Mouse (Mus musculus) neural tube, embryonic 14.5 days (tissue): ENCODE measurements around the gene Tra2a. TPM values are rescaled to one million over a fixed set of nuclear protein-coding genes. Genes with fewer than 3 reads are reported as not detected.

Experiments used
- ATAC-seq: fragments of 200-750 bp; cut with Nextera tagmentation; 2 replicates; pipeline ENCODE4 v1.8.0; 2017; ENCODE audit warnings: low read depth, mild to moderate bottlenecking, moderate TSS enrichment, moderate library complexity
- H3K27ac ChIP-seq: fragments of 300-500 bp; sonication (generic); 2 replicates; pipeline ENCODE4 v1.5.1; 2014; ENCODE audit warnings: low read depth, mild to moderate bottlenecking, control low read depth, low read length, moderate library complexity, mixed read lengths
- H3K27me3 ChIP-seq: fragments of 300-500 bp; sonication (generic); 2 replicates; pipeline ENCODE4 v1.6.1; 2014; ENCODE audit warnings: low read length; ENCODE audit not compliant: control insufficient read depth, insufficient read depth
- H3K36me3 ChIP-seq: fragments of 300-500 bp; sonication (generic); 2 replicates; pipeline ENCODE4 v1.6.1; 2014; ENCODE audit warnings: low read length, mixed read lengths; ENCODE audit not compliant: control insufficient read depth, insufficient read depth
- H3K4me1 ChIP-seq: fragments of 300-500 bp; sonication (generic); 2 replicates; pipeline ENCODE4 v1.6.1; 2014; ENCODE audit warnings: low read length; ENCODE audit not compliant: control insufficient read depth, insufficient read depth
- H3K4me2 ChIP-seq: fragments of 300-500 bp; sonication (generic); 2 replicates; pipeline ENCODE4 v1.6.1; 2014; ENCODE audit warnings: mild to moderate bottlenecking, low read depth, low read length, control low read depth
- H3K4me3 ChIP-seq: fragments of 300-500 bp; sonication (generic); 2 replicates; pipeline ENCODE4 v1.5.1; 2014; ENCODE audit warnings: low read depth, low read length, control low read depth, mixed read lengths
- H3K9ac ChIP-seq: fragments of 300-500 bp; sonication (generic); replicated peaks from 2 replicates; pipeline ENCODE4 v1.6.1; 2014; ENCODE audit warnings: low read depth, mild to moderate bottlenecking, control low read depth, low read length, mixed read lengths
- H3K9me3 ChIP-seq: fragments of 300-500 bp; sonication (generic); 2 replicates; pipeline ENCODE4 v1.6.1; 2016; ENCODE audit warnings: low read length; ENCODE audit not compliant: control insufficient read depth
- WGBS: fragments of 180-500 bp; shearing (Covaris S2); extraction: QIAGEN DNeasy Blood & Tissue Kit; methylation state at CpG from one replicate; pipeline ENCODE4 v1.1.7; 2014; 5-methylcytosine and 5-hydroxymethylcytosine counted together
- polyA plus RNA-seq: library from polyadenylated mRNA; unstranded; fragments of >200 nt; fragmentation: Nextera tagmentation; extraction: Ambion mirVana; gene quantifications from 2 replicates; pipeline ENCODE4 v1.2.1, GENCODE M21; 2014

Gene Tra2a
- 50.6 and 64.2 TPM in 2 replicates for polyA plus RNA-seq

GRCm38 (mm10) chr6:49263847-49264243 lies at the start of gene Tra2a:
Gene Tra2a (minus strand): TSS chr6:49264033.
- peak within 1 kb of the TSS; percentile 73 for H3K4me2 ChIP-seq
- peak; percentile 96 for ATAC-seq
- peaks cover 25% of the 10 kb centered on the region for H3K4me1 ChIP-seq
- H3K27me3 ChIP-seq = no peaks in the 10 kb centered on the region
- WGBS = under 1% methylated on average over 39 of the region's 39 CpGs
- peak within 1 kb of the TSS; percentile 97 for H3K4me3 ChIP-seq
- no peaks in the 10 kb centered on the region for H3K9me3 ChIP-seq
- H3K27ac ChIP-seq = peak within 1 kb of the TSS; percentile 99
- H3K36me3 ChIP-seq = no peaks in the 10 kb centered on the region
- H3K9ac ChIP-seq = peak within 1 kb of the TSS; percentile 99

GRCm38 (mm10) chr6:49298286-49298685 lies 34.5 kb upstream of the Tra2a start:
- Histone ChIP-seq H3K4me1 (no peaks in the 10 kb centered on the region), H3K4me3 (no peak overlapping the region), H3K27me3 (no peaks in the 10 kb centered on the region), H3K9me3 (no peaks in the 10 kb centered on the region), H3K36me3 (no peaks in the 10 kb centered on the region), H3K4me2 (no peak overlapping the region), H3K9ac (no peak overlapping the region), H3K27ac (no peak overlapping the region)
- ATAC-seq = no peak

- 87% methylated on average over 1 of the region's 1 CpGs for WGBS
- H3K9ac ChIP-seq = no peak overlapping the region
- no peaks in the 10 kb centered on the region for H3K27me3 ChIP-seq
- H3K4me1 ChIP-seq = no peaks in the 10 kb centered on the region
- no peak overlapping the region for H3K4me3 ChIP-seq
- no peak for ATAC-seq
- no peaks in the 10 kb centered on the region for H3K9me3 ChIP-seq
- no peaks in the 10 kb centered on the region for H3K36me3 ChIP-seq
- H3K27ac ChIP-seq = no peak overlapping the region
- H3K4me2 ChIP-seq = no peak overlapping the region
Measured at GRCm38 (mm10) chr6:49282122-49282521, 18.3 kb upstream of the Tra2a start.

DNA sequence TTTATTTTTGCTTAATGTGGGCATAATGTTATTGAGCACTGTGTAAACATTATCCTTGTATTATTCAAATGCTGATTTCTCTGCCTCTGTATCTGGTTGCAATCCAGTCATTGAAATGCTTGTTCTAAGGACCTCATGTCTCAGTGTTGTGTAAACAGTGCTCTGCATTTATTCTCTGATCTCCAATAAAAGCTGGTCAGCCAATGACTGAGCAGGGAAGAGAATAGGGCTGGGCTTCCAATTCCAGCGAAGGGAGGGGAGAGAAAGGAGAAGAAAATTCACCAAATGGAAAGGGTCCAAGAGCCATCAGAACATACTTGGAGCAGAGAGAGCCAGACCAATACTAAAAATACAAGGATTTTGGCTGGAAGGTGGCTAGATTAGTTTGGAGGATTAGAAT lies 17.1 kb upstream of the Tra2a start:
- Histone ChIP-seq H3K4me3 (no peak overlapping the region), H3K9ac (no peak overlapping the region), H3K36me3 (no peaks in the 10 kb centered on the region), H3K9me3 (no peaks in the 10 kb centered on the region), H3K27ac (no peak overlapping the region), H3K4me2 (no peak overlapping the region), H3K27me3 (no peaks in the 10 kb centered on the region), H3K4me1 (no peaks in the 10 kb centered on the region)
- ATAC-seq = no peak
- 38% methylated on average over 1 of the region's 1 CpGs for WGBS

DNA sequence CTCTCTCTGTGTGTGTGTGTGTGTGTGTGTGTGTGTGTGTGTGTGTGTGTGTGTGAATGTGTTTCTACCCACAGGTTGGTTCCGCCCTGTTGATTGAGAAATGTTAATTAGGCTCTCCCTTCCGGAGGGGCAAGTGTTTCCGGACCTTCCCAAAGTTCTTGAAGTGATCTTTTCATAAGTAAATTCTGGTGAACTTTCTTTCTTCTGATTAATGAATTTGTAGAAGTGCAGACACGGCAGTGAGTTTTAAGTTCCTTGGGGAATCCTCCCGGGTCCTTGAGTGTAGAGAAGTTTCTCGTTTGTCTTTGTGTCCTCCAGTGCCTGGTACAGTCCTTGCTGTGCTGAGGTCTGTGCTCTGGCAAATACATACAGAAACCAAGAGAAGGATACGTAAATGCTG lies 11.5 kb upstream of the Tra2a start:
- no peaks in the 10 kb centered on the region for H3K9me3 ChIP-seq
- no peaks in the 10 kb centered on the region for H3K27me3 ChIP-seq
- no peak overlapping the region for H3K27ac ChIP-seq
- 88% methylated on average over 7 of the region's 7 CpGs for WGBS
- no peak overlapping the region for H3K4me2 ChIP-seq
- H3K36me3 ChIP-seq = no peaks in the 10 kb centered on the region
- no peak overlapping the region for H3K9ac ChIP-seq
- H3K4me1 ChIP-seq = no peaks in the 10 kb centered on the region
- no peak for ATAC-seq
- no peak overlapping the region for H3K4me3 ChIP-seq

GRCm38 (mm10) chr6:49274416-49275091 lies 10.7 kb upstream of the Tra2a start:
- Histone ChIP-seq H3K4me1 (no peaks in the 10 kb centered on the region), H3K27ac (no peak overlapping the region), H3K9me3 (no peaks in the 10 kb centered on the region), H3K27me3 (no peaks in the 10 kb centered on the region), H3K36me3 (no peaks in the 10 kb centered on the region), H3K4me2 (no peak overlapping the region), H3K9ac (no peak overlapping the region), H3K4me3 (no peak overlapping the region)
- no peak for ATAC-seq
- 49% methylated on average over 9 of the region's 9 CpGs for WGBS

GRCm38 (mm10) chr6:49273934-49274333 lies 10.1 kb upstream of the Tra2a start:
- H3K9ac ChIP-seq = no peak overlapping the region
- H3K4me1 ChIP-seq = no peaks in the 10 kb centered on the region
- H3K9me3 ChIP-seq = no peaks in the 10 kb centered on the region
- H3K4me3 ChIP-seq = no peak overlapping the region
- H3K27me3 ChIP-seq = no peaks in the 10 kb centered on the region
- no peaks in the 10 kb centered on the region for H3K36me3 ChIP-seq
- 25% methylated on average over 4 of the region's 4 CpGs for WGBS
- no peak for ATAC-seq
- H3K27ac ChIP-seq = no peak overlapping the region
- no peak overlapping the region for H3K4me2 ChIP-seq

DNA sequence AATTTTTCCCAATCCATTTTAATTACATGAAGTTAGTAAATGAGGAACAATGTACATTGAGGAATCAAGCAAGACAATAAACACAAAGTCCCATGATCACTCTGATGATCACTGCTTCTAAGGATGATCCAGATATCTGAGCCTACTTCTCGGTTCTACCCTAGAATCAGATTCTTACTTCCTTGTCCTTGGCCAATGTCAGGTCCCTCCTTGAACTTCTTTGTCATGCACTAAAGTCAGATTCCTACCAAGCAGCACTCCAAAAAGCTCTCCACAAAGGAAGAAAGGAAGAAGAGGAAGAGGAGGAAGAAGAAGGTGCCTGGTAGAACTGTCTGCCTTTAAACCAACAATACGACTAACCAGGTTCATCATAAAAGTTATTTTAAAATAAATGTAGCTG lies 9.0 kb upstream of the Tra2a start:
- Histone ChIP-seq H3K27ac (no peak overlapping the region), H3K9me3 (no peaks in the 10 kb centered on the region), H3K9ac (no peak overlapping the region), H3K27me3 (no peaks in the 10 kb centered on the region), H3K4me2 (no peak overlapping the region), H3K36me3 (no peaks in the 10 kb centered on the region), H3K4me1 (no peaks in the 10 kb centered on the region), H3K4me3 (no peak overlapping the region)
- ATAC-seq = no peak
- 82% methylated on average over 2 of the region's 2 CpGs for WGBS

- no peak overlapping the region for H3K9ac ChIP-seq
- H3K27ac ChIP-seq = no peak overlapping the region
- no peak overlapping the region for H3K4me2 ChIP-seq
- H3K36me3 ChIP-seq = no peaks in the 10 kb centered on the region
- no peaks in the 10 kb centered on the region for H3K9me3 ChIP-seq
- WGBS = 76% methylated on average over 6 of the region's 6 CpGs
- H3K27me3 ChIP-seq = no peaks in the 10 kb centered on the region
- ATAC-seq = no peak
- H3K4me1 ChIP-seq = no peaks in the 10 kb centered on the region
- no peak overlapping the region for H3K4me3 ChIP-seq
Measured at GRCm38 (mm10) chr6:49271815-49272214, 8.0 kb upstream of the Tra2a start.
